Mouse (Mus musculus) heart, embryonic 16.5 days (tissue): ENCODE results near the gene Hsf2. TPM values are rescaled to one million over a fixed set of nuclear protein-coding genes. Genes with fewer than 3 reads are reported as not detected.
A peak's percentile ranks its signal among the peaks of the same experiment; 100 is the strongest.
"Not testable (repeated sequence)": the region's sequence is repeated elsewhere in the genome, so short reads cannot be mapped to it uniquely, and the experiment has no call there.

Source experiments
- ATAC-seq: fragments of 200-750 bp; cut with Nextera tagmentation; replicated peaks from 2 replicates; pipeline ENCODE4 v1.8.0; 2017; ENCODE audit warnings: moderate number of reproducible peaks; ENCODE audit not compliant: insufficient read depth, low FRiP score; ENCODE audit errors: extremely low read depth
- H3K27ac ChIP-seq: fragments of 300-500 bp; sonication (generic); 2 replicates; pipeline ENCODE4 v1.5.1; 2014; ENCODE audit warnings: mild to moderate bottlenecking, low read length, control low read depth, moderate library complexity
- H3K27me3 ChIP-seq: fragments of 300-500 bp; sonication (generic); 2 replicates; pipeline ENCODE4 v1.6.1; 2014; ENCODE audit warnings: low read length, mixed read lengths; ENCODE audit not compliant: control insufficient read depth, insufficient read depth
- H3K36me3 ChIP-seq: fragments of 300-500 bp; sonication (generic); 2 replicates; pipeline ENCODE4 v1.6.1; 2014; ENCODE audit not compliant: control insufficient read depth, insufficient read depth
- H3K4me1 ChIP-seq: fragments of 300-500 bp; sonication (generic); 2 replicates; pipeline ENCODE4 v1.6.1; 2014; ENCODE audit warnings: low read length, mixed read lengths; ENCODE audit not compliant: control insufficient read depth, insufficient read depth
- H3K4me2 ChIP-seq: fragments of 300-500 bp; sonication (generic); 2 replicates; pipeline ENCODE4 v1.6.1; 2014; ENCODE audit warnings: low read depth, mild to moderate bottlenecking, control low read depth, low read length
- H3K4me3 ChIP-seq: fragments of 300-500 bp; sonication (generic); 2 replicates; pipeline ENCODE4 v1.5.1; 2014; ENCODE audit warnings: mild to moderate bottlenecking, control low read depth, low read length
- H3K9ac ChIP-seq: fragments of 300-500 bp; sonication (generic); 2 replicates; pipeline ENCODE4 v1.6.1; 2014; ENCODE audit warnings: low read length, control low read depth
- H3K9me3 ChIP-seq: fragments of 300-500 bp; sonication (generic); replicated peaks from 2 replicates; pipeline ENCODE4 v1.6.1; 2016; ENCODE audit warnings: low read length; ENCODE audit not compliant: control insufficient read depth
- WGBS: fragments of 180-500 bp; shearing (Covaris S2); extraction: QIAGEN DNeasy Blood & Tissue Kit; methylation state at CpG from one replicate; pipeline ENCODE4 v1.1.7; 2014; 5-methylcytosine and 5-hydroxymethylcytosine counted together
- polyA plus RNA-seq: library from polyadenylated mRNA; unstranded; fragments of >200 nt; fragmentation: Nextera tagmentation; extraction: Ambion mirVana; gene quantifications from 2 replicates; pipeline ENCODE4 v1.2.1, GENCODE M21; 2015

The Hsf2 gene
- polyA plus RNA-seq, result 19.8 and 20.4 TPM in 2 replicates

DNA sequence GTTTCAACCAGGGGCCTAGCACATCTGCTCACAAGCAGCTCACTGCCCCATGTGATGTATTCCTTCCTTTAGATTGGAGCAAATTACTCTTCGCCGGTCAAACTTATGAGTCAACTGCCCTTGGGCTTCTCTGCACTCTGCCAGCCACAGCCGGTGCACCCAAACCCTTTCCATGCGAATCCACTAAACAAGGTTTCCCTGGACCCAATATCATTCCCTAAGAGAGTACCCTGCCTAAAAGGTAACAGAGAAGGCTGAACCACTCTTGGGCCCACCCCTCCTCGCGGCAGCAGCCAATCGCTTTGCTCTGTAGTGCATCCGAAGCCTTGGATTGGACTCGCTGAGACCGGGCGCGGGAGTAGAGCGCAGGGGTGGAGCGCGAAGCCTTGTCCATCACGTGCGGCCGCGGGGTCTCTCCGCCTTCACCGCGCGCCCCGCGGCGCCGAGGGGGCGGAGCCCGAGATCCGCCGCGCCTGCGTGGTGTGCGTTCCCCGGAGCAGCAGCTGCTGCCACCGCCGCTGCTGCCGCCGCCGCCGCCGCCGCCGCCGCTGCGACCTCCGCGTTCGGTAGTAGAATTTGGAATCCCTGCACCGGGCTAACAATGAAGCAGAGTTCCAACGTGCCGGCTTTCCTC, at the start of gene Hsf2:
Gene Hsf2 (plus strand): TSS at position 478 of the 634 bp plus-strand sequence.
- H3K36me3 ChIP-seq, result no peaks in the 10 kb centered on the region
- ATAC-seq, result peak; percentile 100
- peak within 1 kb of the TSS; percentile 97 for H3K9ac ChIP-seq
- H3K27ac ChIP-seq, result peak within 1 kb of the TSS; percentile 94
- H3K4me2 ChIP-seq, result peak within 1 kb of the TSS; percentile 75
- no peaks in the 10 kb centered on the region for H3K27me3 ChIP-seq
- WGBS, result 1% methylated on average over 52 of the region's 52 CpGs
- H3K4me3 ChIP-seq, result peak within 1 kb of the TSS; percentile 93
- no peaks in the 10 kb centered on the region; the same call in 1 of the 2 replicates for H3K4me1 ChIP-seq
- no peaks in the 10 kb centered on the region for H3K9me3 ChIP-seq

DNA sequence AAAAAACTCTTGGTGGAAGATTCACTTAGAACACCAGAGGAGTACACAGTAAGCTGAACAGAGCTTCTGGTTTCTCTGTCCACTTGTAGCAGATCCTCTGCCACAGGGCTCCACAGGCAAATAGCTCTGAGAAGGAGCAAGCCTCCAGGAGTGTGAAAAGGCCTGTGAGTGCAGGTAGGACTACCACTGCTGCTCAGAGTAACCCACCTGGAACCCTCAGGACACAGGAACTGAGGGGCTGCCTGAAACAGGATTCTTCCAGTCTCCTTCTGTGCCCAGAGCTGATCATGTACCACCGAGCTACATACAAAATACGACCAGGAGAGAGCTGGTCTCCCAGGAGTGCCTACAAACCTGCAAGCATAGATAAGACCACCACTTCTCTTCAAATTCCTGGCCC, 48.3 kb upstream of the Hsf2 start:
- Histone ChIP-seq H3K27me3 (no peaks in the 10 kb centered on the region), H3K27ac (no peak overlapping the region), H3K4me2 (no peak overlapping the region), H3K4me3 (no peak overlapping the region), H3K36me3 (no peaks in the 10 kb centered on the region), H3K9ac (no peak overlapping the region), H3K4me1 (no peaks in the 10 kb centered on the region), H3K9me3 (no peaks in the 10 kb centered on the region)
- no peak for ATAC-seq
- WGBS, result 77% methylated on average over 2 of the region's 2 CpGs

DNA sequence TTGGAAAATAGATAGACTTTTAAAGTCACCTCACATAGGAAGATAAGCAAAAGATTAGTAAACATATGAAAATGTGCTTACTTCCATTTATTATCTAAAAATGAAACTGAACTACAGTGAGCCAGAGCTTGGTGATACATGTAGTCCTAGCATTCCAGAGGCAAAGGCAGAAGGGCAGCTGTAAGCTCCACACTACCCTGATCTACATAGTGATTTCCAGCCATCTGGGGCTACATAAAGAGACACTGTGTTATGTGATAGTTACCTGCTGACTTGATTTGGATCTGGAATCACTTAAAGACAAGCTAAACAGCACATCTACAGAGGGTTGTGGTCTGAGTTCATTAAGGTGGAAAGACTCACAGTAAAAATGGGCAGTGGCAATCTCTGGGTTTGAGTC, 45.1 kb upstream of the Hsf2 start:
- Histone ChIP-seq H3K4me2 (no peak overlapping the region), H3K4me3 (no peak overlapping the region), H3K27ac (no peak overlapping the region), H3K9ac (no peak overlapping the region), H3K36me3 (no peaks in the 10 kb centered on the region), H3K27me3 (no peaks in the 10 kb centered on the region), H3K4me1 (no peaks in the 10 kb centered on the region), H3K9me3 (no peaks in the 10 kb centered on the region)
- ATAC-seq, result no peak

DNA sequence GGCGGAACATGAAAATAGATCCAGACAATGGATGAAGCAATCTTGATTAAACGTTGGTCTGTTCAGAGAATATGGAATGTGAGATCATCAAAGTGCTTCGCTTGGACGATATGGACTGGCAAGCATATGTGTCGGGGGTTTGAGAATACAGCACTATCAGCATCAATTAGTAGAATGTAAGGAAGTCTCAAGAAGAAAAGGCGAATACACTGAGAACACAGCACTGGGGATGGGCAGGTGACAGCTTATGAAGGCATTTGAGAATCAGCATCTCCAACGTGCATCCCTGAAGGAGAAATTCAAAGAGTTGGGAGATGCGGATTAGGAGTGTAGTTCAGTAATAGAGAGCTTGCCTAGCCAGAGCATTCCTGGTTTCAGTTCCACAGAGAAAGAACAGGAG, 41.8 kb upstream of the Hsf2 start:
- Histone ChIP-seq H3K4me1 (no peaks in the 10 kb centered on the region), H3K27ac (no peak overlapping the region), H3K4me3 (no peak overlapping the region), H3K4me2 (no peak overlapping the region), H3K36me3 (no peaks in the 10 kb centered on the region), H3K27me3 (no peaks in the 10 kb centered on the region), H3K9ac (no peak overlapping the region), H3K9me3 (no peaks in the 10 kb centered on the region)
- ATAC-seq, result no peak
- 64% methylated on average over 8 of the region's 8 CpGs for WGBS

DNA sequence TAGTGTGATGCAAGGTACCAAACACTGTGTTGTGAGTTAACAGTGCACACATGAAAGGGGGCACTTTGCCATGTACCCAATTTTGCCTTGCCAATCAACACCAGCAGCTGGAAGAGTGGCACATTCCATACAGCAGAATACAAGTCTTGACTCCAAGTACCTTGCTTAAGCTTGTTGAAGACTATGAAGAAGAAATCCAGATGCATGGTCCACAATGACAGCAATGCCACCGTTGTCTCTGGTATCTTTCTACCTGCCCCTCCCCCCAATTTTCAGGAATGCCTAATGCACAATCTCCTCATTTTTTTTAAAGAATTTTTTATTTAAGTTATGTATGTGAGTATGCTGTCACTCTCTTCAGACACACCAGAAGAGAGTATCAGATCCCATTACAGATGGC, 40.5 kb upstream of the Hsf2 start:
- Histone ChIP-seq H3K9me3 (no peaks in the 10 kb centered on the region), H3K9ac (no peak overlapping the region), H3K4me3 (no peak overlapping the region), H3K4me1 (no peaks in the 10 kb centered on the region), H3K4me2 (no peak overlapping the region), H3K27me3 (no peaks in the 10 kb centered on the region), H3K36me3 (no peaks in the 10 kb centered on the region), H3K27ac (no peak overlapping the region)
- 75% methylated on average over 1 of the region's 1 CpGs for WGBS
- no peak for ATAC-seq

DNA sequence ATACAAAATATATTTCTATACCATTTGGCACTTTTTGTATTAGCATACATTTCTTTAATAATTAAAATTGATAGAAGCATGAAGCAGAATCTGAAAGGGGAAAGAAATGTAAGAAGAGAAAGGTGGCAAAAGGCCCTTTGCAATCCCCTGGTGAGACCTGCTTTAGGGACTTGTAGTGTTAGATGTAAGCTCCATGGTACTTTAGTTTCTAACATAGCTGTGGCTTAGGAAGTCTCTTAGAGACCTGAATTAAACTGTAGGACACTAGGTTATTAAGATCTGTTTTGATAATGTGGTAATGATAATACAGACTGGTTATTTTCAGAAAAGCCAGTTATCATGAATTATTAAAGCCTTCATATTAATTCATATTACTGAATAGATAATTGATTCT, 38.5 kb upstream of the Hsf2 start:
- ATAC-seq, result no peak
- Histone ChIP-seq H3K4me2 (no peak overlapping the region), H3K27me3 (no peaks in the 10 kb centered on the region), H3K36me3 (no peaks in the 10 kb centered on the region), H3K4me3 (no peak overlapping the region), H3K9me3 (no peaks in the 10 kb centered on the region), H3K4me1 (no peaks in the 10 kb centered on the region), H3K27ac (no peak overlapping the region), H3K9ac (no peak overlapping the region)

DNA sequence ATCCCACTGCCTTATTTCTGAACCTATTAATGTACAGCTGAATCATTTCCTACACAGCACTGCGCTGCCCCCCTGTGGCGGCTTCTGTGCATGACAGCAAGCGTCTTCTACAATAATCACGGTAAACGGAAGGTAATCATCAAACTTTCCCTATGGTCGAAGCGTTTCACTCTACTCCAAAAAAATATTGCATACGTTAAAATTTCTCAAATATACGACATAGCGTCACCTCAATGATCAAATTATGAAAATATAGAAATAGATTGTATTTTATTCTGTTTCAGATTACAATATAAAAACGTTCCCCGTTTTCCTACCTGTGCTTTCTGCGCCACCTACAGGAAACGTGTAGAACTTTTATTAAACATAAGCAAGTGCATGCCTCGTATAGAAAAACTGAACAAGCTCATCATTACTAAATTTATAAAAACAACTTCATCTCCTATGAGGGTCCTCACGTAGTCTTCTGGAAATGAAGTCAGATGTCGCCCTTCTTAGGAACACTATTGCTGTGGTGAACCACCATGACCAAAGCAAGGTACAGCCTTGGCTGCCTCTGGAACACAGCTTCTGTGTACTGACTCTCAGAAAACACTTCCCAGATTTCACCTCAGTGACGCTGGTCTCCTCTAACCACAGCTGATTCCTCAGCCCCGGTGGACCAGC, 38.0 kb upstream of the Hsf2 start:
- no peaks in the 10 kb centered on the region for H3K9me3 ChIP-seq

DNA sequence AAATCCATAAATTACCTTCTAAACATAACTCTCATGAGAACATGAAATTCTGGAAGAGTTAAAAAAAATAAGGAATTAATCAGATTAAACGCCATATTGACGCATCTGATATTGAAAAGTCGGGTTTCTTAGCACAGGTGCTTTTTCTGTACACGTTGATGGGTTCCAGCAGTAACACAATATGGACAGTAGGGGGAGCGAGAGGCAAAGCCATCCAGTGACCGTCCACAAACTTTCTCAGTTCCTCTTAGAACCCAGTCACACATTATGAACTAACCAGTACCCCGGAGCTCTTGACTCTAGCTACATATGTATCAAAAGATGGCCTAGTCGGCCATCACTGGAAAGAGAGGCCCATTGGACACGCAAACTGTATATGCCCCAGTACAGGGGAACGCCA, 22.9 kb upstream of the Hsf2 start:
- H3K36me3 ChIP-seq, H3K4me3 ChIP-seq, H3K4me1 ChIP-seq, ATAC-seq, H3K27ac ChIP-seq, H3K9ac ChIP-seq, H3K9me3 ChIP-seq, H3K4me2 ChIP-seq, H3K27me3 ChIP-seq: not testable (repeated sequence)
- WGBS, result 28% methylated on average over 10 of the region's 10 CpGs

More for the DNA sequence above, 38.0 kb upstream of the Hsf2 start:
- Histone ChIP-seq H3K9ac (no peak overlapping the region), H3K4me2 (peak overlapping the region; percentile 45; the same call in 1 of the 2 replicates), H3K4me3 (peak overlapping the region; percentile 39), H3K27me3 (no peaks in the 10 kb centered on the region), H3K27ac (no peak overlapping the region), H3K4me1 (no peaks in the 10 kb centered on the region), H3K36me3 (no peaks in the 10 kb centered on the region)
- ATAC-seq, result no peak
- 4% methylated on average over 19 of the region's 19 CpGs for WGBS

DNA sequence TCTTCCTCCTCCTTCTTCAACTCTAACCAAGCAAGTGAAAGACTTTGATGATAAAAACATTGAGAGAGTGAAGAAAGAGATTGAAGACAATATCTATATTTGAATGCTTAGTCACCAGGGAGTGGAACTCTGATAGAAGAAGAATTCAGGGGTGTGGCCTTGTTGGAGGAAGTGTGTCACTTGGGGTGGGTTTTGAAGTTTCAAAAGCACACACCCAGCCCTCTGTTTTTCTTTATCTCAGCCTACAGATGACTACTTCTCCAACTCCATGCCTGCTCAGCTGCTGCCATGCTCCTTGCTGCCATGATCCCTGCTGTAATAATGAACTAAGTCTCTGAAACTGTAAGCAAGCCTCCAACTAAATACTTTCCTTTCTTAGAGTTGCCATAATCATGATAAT, 20.4 kb upstream of the Hsf2 start:
- Histone ChIP-seq H3K36me3 (no peaks in the 10 kb centered on the region), H3K4me3 (no peak overlapping the region), H3K4me2 (no peak overlapping the region), H3K9ac (no peak overlapping the region), H3K9me3 (no peaks in the 10 kb centered on the region), H3K27ac (no peak overlapping the region), H3K4me1 (no peaks in the 10 kb centered on the region), H3K27me3 (no peaks in the 10 kb centered on the region)
- ATAC-seq, result no peak
